Comparison of ENCODE assay signal across 31 mouse cellular contexts in the genomic region with DNA sequence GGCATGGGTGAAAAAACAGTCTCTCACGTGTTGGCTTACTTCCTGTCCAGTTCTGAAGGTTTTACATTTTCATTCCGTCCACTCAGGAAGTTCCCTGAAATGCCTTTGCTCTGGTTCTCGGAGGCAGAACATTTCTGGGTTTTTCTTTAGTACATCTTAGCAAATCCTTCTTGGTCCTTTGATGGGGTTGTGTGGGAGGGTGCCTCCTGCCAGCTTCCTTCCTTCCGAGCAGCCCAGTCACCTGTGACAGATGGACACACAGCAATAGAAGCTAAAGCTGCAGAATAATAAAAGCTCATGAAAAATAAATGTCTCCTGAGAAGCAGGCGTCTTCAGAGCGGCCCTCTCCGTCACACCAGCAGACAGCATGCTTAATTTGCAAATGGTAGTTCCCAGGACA. TPM values are rescaled to one million over a fixed set of nuclear protein-coding genes. Genes with fewer than 3 reads are reported as not detected.
DNase-seq lines count a peak whose midpoint lies in the region; ATAC-seq and TF ChIP-seq lines count a peak whose summit lies in the region.
"Had no signal": no experiment of that assay in that cellular context is flagged by ENCODE, and none has a peak within 500 bp of the region (broad histone marks: within the 10 kb centered on the region; RNA-seq: fewer than 3 reads in every experiment).

No protein-coding gene starts in this region.

- no peak for TF ChIP-seq EP300 in CH12.LX (IDR thresholded peaks at IDR 0.05; ENCODE audit: low read length)

- no peaks in the 10 kb centered on the region for H3K27me3 ChIP-seq in CH12.LX (replicated peaks)
- H3K27me3 ChIP-seq: embryonic facial prominence, embryonic 13.5 days; forebrain, embryonic 15.5 days; Patski had no signal

- no peak for TF ChIP-seq POLR2A in CH12.LX (IDR thresholded peaks at IDR 0.05; ENCODE audit: low read depth, low read length)

- intact Hi-C loops in left cerebral cortex, postnatal 25 days (cut with DNase I), result loop anchor here (5.0 kb wide), 1 partner anchor 153 kb away; the partner anchor contains the start of gene Galnt2
- intact Hi-C loops in left cerebral cortex, postnatal 4 days (cut with DNase I), result loop anchor here (5.0 kb wide), 1 partner anchor 153 kb away; the partner anchor contains the start of gene Galnt2

- no peak overlapping the region for H3K9ac ChIP-seq in CH12.LX (ENCODE audit: insufficient read depth, low read depth)
- H3K9ac ChIP-seq: embryonic facial prominence, embryonic 13.5 days; forebrain, embryonic 12.5 days; forebrain, embryonic 15.5 days; heart, embryonic 13.5 days; hindbrain, embryonic 14.5 days had no signal

- dilution Hi-C loops in CH12.LX (cut with MboI; ENCODE audit: extremely low pct_ligation_motif_present, extremely low pct_unique_long_range_greater_than_20kb, low sequenced_read_pairs), result no loop called here

- peaks cover 5% of the 10 kb centered on the region for H3K9me3 ChIP-seq in CH12.LX (replicated peaks; ENCODE audit: low read length)
- H3K9me3 ChIP-seq: embryonic facial prominence, embryonic 10.5 days; embryonic facial prominence, embryonic 13.5 days; forebrain, embryonic 12.5 days; forebrain, embryonic 15.5 days; heart, embryonic 10.5 days; heart, embryonic 13.5 days had no signal

- H3K4me3 ChIP-seq in CH12.LX (replicated peaks in 1 of 3; ENCODE audit: low read depth in 2 of 3, low read length in 2 of 3, poor library complexity in 1 of 3), result no peak overlapping the region
- H3K4me3 ChIP-seq: embryonic facial prominence, embryonic 10.5 days; embryonic facial prominence, embryonic 13.5 days; erythroblast, embryonic 14.5 days; forebrain, embryonic 12.5 days; forebrain, embryonic 15.5 days; heart, adult 2 months; heart, embryonic 10.5 days; heart, embryonic 13.5 days had no signal

- in situ Hi-C loops in CH12.LX (cut with MboI; ENCODE audit: low pct_ligation_motif_present, low pct_unique_long_range_greater_than_20kb, low sequenced_read_pairs), result no loop called here

- 0 out of 2 replicates have a peak overlapping the region, but pooled peaks have one; percentile 43 for H3K4me2 ChIP-seq in CH12.LX (ENCODE audit: insufficient read depth, low read depth, poor library complexity, severe bottlenecking)
- H3K4me2 ChIP-seq: embryonic facial prominence, embryonic 13.5 days; forebrain, embryonic 12.5 days; forebrain, embryonic 15.5 days; heart, embryonic 13.5 days; hindbrain, embryonic 14.5 days had no signal

- no peak for DNase-seq in frontal cortex, postnatal 10 days (ENCODE audit: low spot score in 2 of 2)
- DNase-seq in left cerebral cortex, postnatal 25 days (ENCODE audit: low spot score in 2 of 2), result peak; percentile 36 to 84
- DNase-seq in left cerebral cortex, postnatal 4 days, result no peak
- DNase-seq in right cerebral cortex, adult 18-20 months, result peak; percentile 72
- no peak for DNase-seq in right cerebral cortex, postnatal 10 days (ENCODE audit: low spot score in 2 of 2)
- DNase-seq in CH12.LX (ENCODE audit: extremely low read depth), result no peak
- DNase-seq in spleen, postnatal 36 days (ENCODE audit: low spot score in 2 of 2), result no peak
- DNase-seq: adrenal gland, postnatal 10 days; adrenal gland, postnatal 36 days; cerebellum, adult 11 months; cerebellum, adult 2 months; cerebellum, postnatal 10 days; cerebellum, postnatal 36 days; embryo, embryonic 11 days; gastrocnemius, postnatal 10 days; gastrocnemius, postnatal 36 days; heart, adult 2 months; heart, postnatal 14 days; heart, postnatal 4 days had no signal

- no peaks in the 10 kb centered on the region for H3K36me3 ChIP-seq in CH12.LX (replicated peaks in 1 of 2; ENCODE audit: control insufficient read depth in 1 of 2, insufficient read depth in 1 of 2, low read length in 1 of 2)
- H3K36me3 ChIP-seq: embryonic facial prominence, embryonic 10.5 days; embryonic facial prominence, embryonic 13.5 days; forebrain, embryonic 12.5 days; forebrain, embryonic 15.5 days; G1E; heart, embryonic 10.5 days; heart, embryonic 13.5 days had no signal

- peak; percentile 80 for ATAC-seq in frontal cortex, adult (ENCODE audit: low TSS enrichment)
- ATAC-seq: forebrain, embryonic 15.5 days; hindbrain, postnatal 0 days; Patski had no signal

- H3K27ac ChIP-seq in CH12.LX (ENCODE audit: insufficient read depth, low read depth), result no peak overlapping the region
- H3K27ac ChIP-seq: embryonic facial prominence, embryonic 10.5 days; embryonic facial prominence, embryonic 13.5 days; forebrain, embryonic 12.5 days; forebrain, embryonic 15.5 days; heart, adult 2 months; heart, embryonic 10.5 days; heart, embryonic 13.5 days; hindbrain, embryonic 14.5 days; hindbrain, postnatal 0 days had no signal

- TF ChIP-seq CTCF in CH12.LX (conservative IDR thresholded peaks at IDR 0.05 in 1 of 2, IDR thresholded peaks at IDR 0.05 in 1 of 2; ENCODE audit: low read depth in 2 of 2, low read length in 2 of 2), result no peak

- no peaks in the 10 kb centered on the region for H3K79me2 ChIP-seq in CH12.LX (replicated peaks; ENCODE audit: control insufficient read depth, extremely low read depth, insufficient read depth, poor library complexity, severe bottlenecking)

- peaks cover 8 to 36% of the 10 kb centered on the region in 2 experiments; a peak in 3 of 4 replicates for H3K4me1 ChIP-seq in CH12.LX (ENCODE audit: control insufficient read depth in 1 of 2, insufficient read depth in 2 of 2)

- TF ChIP-seq RAD21 in CH12.LX (IDR thresholded peaks at IDR 0.05; ENCODE audit: low read depth, low read length), result no peak

TF ChIP-seq in CH12.LX, 34 proteins besides CTCF, POLR2A, EP300 and RAD21:
- no peak for TF ChIP-seq USF1 (IDR thresholded peaks at IDR 0.05; ENCODE audit: low read depth, low read length)
- peak; percentile 74 for TF ChIP-seq BHLHE40 (IDR thresholded peaks at IDR 0.05; ENCODE audit: low read depth, low read length)
TF ChIP-seq in CH12.LX: peak in this region for 1.

RNA-seq across cellular contexts. Expression of gene Urb2, which starts 57.7 kb away (rescaled TPM):
- 10 to 100 TPM; 13.2 to 13.8 TPM for total RNA-seq in left cerebral cortex, postnatal 25 days (2021)
- total RNA-seq in left cerebral cortex, postnatal 4 days (2021), result 10 to 100 TPM; 14.9 to 16.2 TPM
- total RNA-seq in CH12.LX (2012; rRNA removed) (26.4 and 33.7 TPM in 2 replicates), CH12.LX (2014; rRNA removed) (32.4 and 33.9 TPM in 2 replicates)
- polyA plus RNA-seq in CH12.LX (2012; ENCODE audit: insufficient read length, low read depth), result 22.7 and 27.9 TPM in 2 replicates

RNA-seq across cellular contexts. Expression of gene Taf5l, which starts 57.8 kb away (rescaled TPM):
- 10 to 100 TPM; 21.2 to 21.8 TPM for total RNA-seq in left cerebral cortex, postnatal 25 days (2021)
- 10 to 100 TPM; 27.8 to 29.4 TPM for total RNA-seq in left cerebral cortex, postnatal 4 days (2021)
- total RNA-seq in CH12.LX (2012; rRNA removed) (54.2 and 62.2 TPM in 2 replicates), CH12.LX (2014; rRNA removed) (68.1 and 75.8 TPM in 2 replicates)
- polyA plus RNA-seq in CH12.LX (2012; ENCODE audit: insufficient read length, low read depth), result 53.9 and 63.0 TPM in 2 replicates

Comparison
In these comparisons a context has a peak if more than half of its experiments do, and no peak if none do; other contexts are left out.
1. DNase-seq: peak in left cerebral cortex, postnatal 25 days (2 of 2) and right cerebral cortex, adult 18-20 months (single experiment); none in frontal cortex, postnatal 10 days (0 of 2), left cerebral cortex, postnatal 4 days (single experiment), right cerebral cortex, postnatal 10 days (0 of 2), CH12.LX (single experiment) and spleen, postnatal 36 days (0 of 2).